Mouse (Mus musculus) midbrain, embryonic 10.5 days (tissue): ENCODE results near the gene Myo18b. TPM values are rescaled to one million over a fixed set of nuclear protein-coding genes. Genes with fewer than 3 reads are reported as not detected.

Experiments
- DNase-seq: peaks from one replicate; pipeline ENCODE4 v3.0.0-alpha.2; 2017; ENCODE audit warnings: low spot score
- H3K27ac ChIP-seq: fragments of 300-500 bp; sonication (generic); replicated peaks from 2 replicates; pipeline ENCODE4 v1.5.1; 2016; ENCODE audit warnings: mild to moderate bottlenecking
- H3K27me3 ChIP-seq: fragments of 300-500 bp; sonication (generic); 2 replicates; pipeline ENCODE4 v1.6.1; 2016; ENCODE audit warnings: low read depth, mild to moderate bottlenecking; ENCODE audit not compliant: poor library complexity, severe bottlenecking
- H3K36me3 ChIP-seq: fragments of 300-500 bp; sonication (generic); 2 replicates; pipeline ENCODE4 v1.6.1; 2016; ENCODE audit warnings: mild to moderate bottlenecking, moderate library complexity
- H3K4me1 ChIP-seq: fragments of 300-500 bp; sonication (generic); 2 replicates; pipeline ENCODE4 v1.6.1; 2016
- H3K4me3 ChIP-seq: fragments of 300-500 bp; sonication (generic); 2 replicates; pipeline ENCODE4 v1.5.1; 2016; ENCODE audit warnings: mild to moderate bottlenecking, moderate library complexity
- H3K9me3 ChIP-seq: fragments of 300-500 bp; sonication (generic); replicated peaks from 2 replicates; pipeline ENCODE4 v1.6.1; 2016; ENCODE audit warnings: mild to moderate bottlenecking
- WGBS: fragments of 180-500 bp; shearing (Covaris S2); methylation state at CpG from one replicate; pipeline ENCODE4 v1.1.7; 2016; 5-methylcytosine and 5-hydroxymethylcytosine counted together
- polyA plus RNA-seq: library from polyadenylated mRNA; unstranded; fragments of >200 nt; fragmentation: Nextera tagmentation; extraction: Ambion mirVana; gene quantifications from 2 replicates; pipeline ENCODE4 v1.2.1, GENCODE M21; 2016

Gene Myo18b
- polyA plus RNA-seq, 1 experiment from 2014 or later = 0.63 TPM

- H3K36me3 ChIP-seq = no peaks in the 10 kb centered on the region
- H3K4me3 ChIP-seq = no peak overlapping the region
- H3K4me1 ChIP-seq = peaks cover 14% of the 10 kb centered on the region; the same call in 1 of the 2 replicates
- peaks cover 7% of the 10 kb centered on the region for H3K9me3 ChIP-seq
- DNase-seq = no peak
- no peak overlapping the region for H3K27ac ChIP-seq
- H3K27me3 ChIP-seq = no peaks in the 10 kb centered on the region
Observed at GRCm38 (mm10) chr5:112708441-112708840, 187.7 kb downstream of the Myo18b start.

- H3K27me3 ChIP-seq = no peaks in the 10 kb centered on the region
- peaks cover 14% of the 10 kb centered on the region; the same call in 1 of the 2 replicates for H3K4me1 ChIP-seq
- peaks cover 7% of the 10 kb centered on the region for H3K9me3 ChIP-seq
- WGBS = 85% methylated on average over 2 of the region's 2 CpGs
- no peak overlapping the region for H3K4me3 ChIP-seq
- H3K36me3 ChIP-seq = no peaks in the 10 kb centered on the region
- no peak overlapping the region for H3K27ac ChIP-seq
- no peak for DNase-seq
Observed at GRCm38 (mm10) chr5:112707478-112707877, 188.7 kb downstream of the Myo18b start.

DNA sequence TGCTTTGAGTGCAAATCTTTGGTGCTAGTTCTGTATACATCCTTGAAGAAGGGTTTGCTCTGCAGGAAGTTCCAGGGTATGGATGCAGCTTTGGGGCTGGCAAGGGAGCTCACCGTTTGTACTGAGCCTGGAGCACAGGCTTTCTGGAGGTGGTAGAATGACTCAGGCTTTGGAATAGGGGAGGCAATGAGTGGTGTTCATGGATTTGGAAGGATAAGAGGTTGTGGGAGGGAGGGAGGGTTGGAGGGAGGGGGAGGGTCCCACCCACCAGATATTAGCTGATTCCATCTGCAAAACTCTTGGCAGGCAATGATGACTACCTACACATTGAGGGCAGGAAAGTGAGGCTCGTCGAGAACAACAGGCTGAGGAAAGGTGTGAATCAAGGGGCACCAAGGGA lies 195.4 kb downstream of the Myo18b start:
- Histone ChIP-seq H3K4me3 (no peak overlapping the region), H3K36me3 (no peaks in the 10 kb centered on the region), H3K9me3 (no peaks in the 10 kb centered on the region), H3K4me1 (no peaks in the 10 kb centered on the region), H3K27ac (no peak overlapping the region), H3K27me3 (no peaks in the 10 kb centered on the region)
- 72% methylated on average over 3 of the region's 3 CpGs for WGBS
- DNase-seq = no peak

DNA sequence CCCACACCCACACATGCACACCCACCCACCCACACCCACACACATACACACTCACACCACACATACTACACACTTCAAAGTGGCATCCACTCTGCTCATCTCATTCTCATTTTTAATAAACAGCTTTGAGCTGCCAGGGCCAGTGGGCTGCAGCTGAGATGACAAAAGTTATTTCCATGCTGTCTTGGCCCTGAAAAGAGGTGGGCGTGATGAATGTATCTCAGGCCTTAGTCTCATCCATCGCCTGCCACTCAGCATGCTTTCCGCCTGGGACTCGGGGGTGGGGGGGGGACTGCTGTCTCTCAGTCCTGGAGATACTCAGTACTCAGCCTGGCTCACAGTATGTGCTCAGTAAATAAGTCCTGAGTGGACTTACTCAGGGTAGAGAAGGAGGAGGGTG lies 199.5 kb downstream of the Myo18b start:
- Histone ChIP-seq H3K27ac (no peak overlapping the region), H3K4me1 (0 out of 2 replicates have a peak, but pooled peaks cover 3% of the 10 kb centered on the region), H3K9me3 (no peaks in the 10 kb centered on the region), H3K36me3 (no peaks in the 10 kb centered on the region), H3K27me3 (no peaks in the 10 kb centered on the region; the same call in 1 of the 2 replicates), H3K4me3 (no peak overlapping the region)
- no peak for DNase-seq
- 74% methylated on average over 4 of the region's 4 CpGs for WGBS

DNA sequence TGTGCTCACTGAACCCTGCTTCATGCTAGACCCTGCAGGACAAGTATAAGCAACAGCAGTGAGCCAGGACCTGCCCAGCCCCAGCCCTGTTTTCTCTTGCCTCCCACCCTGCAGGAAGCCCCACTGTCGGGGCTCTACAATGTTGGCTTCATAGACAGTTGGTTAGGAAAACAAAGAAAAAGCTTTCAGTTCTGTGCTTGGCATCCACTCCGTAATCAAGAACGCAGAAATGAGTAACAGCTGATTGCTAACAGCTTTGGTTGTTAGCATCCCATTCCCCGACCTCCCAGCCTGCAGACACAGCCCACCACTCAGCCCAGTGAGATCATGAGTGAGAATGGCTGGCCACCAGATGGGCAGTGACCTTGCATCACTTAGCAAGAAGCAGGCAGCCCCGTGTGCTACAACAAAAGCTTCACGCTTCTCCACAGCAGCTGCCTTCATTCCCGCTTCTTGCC lies 200.9 kb downstream of the Myo18b start:
- 68% methylated on average over 7 of the region's 7 CpGs for WGBS
- no peak for DNase-seq
- Histone ChIP-seq H3K9me3 (no peaks in the 10 kb centered on the region), H3K4me1 (0 out of 2 replicates have a peak, but pooled peaks cover 3% of the 10 kb centered on the region), H3K27me3 (no peaks in the 10 kb centered on the region; the same call in 1 of the 2 replicates), H3K27ac (no peak overlapping the region), H3K36me3 (no peaks in the 10 kb centered on the region), H3K4me3 (no peak overlapping the region)

GRCm38 (mm10) chr5:112693286-112693849 lies 202.8 kb downstream of the Myo18b start:
- Histone ChIP-seq H3K4me1 (0 out of 2 replicates have a peak, but pooled peaks cover 3% of the 10 kb centered on the region), H3K9me3 (no peaks in the 10 kb centered on the region), H3K27ac (0 out of 2 replicates have a peak overlapping the region, but pooled peaks have one; percentile 23), H3K4me3 (no peak overlapping the region), H3K27me3 (no peaks in the 10 kb centered on the region; the same call in 1 of the 2 replicates), H3K36me3 (no peaks in the 10 kb centered on the region)
- WGBS = 87% methylated on average over 18 of the region's 18 CpGs
- DNase-seq = no peak

DNA sequence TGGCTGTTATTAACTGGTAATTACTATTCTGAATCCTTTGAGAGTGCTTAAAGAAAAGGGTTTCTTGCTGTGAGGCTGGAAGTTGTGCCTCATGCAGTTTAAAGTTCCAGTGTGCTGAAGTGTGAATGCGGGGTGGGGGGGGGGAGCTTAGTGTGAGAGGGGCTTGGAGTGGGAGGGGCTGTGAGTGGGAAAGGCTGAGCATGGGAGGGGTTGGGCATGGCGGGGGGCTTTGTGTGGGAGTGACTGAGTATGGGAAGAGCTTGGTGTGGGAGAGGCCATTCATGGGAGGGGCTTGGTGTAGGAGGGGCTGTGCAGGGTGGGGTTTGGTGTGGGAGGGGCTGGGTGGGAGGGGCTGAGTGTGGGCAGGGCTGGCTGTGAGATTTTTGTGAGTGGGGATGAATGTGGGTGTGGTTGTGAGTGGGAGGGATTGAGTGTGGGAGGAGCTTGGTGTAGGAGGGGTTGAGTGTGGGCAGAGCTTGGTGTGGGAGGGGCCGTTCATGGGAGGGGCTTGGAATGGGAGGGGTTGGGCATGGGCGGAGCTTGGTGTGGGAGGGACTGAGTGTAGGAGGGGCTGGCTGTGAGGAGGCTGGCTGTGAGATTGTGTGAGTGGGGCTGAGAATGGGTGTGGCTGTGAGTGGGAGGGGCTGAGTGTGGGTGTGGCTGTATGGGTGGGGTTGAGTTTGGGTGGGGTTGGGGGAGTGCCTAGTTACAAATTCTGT lies 208.9 kb downstream of the Myo18b start:
- H3K4me3 ChIP-seq = no peak overlapping the region
- no peaks in the 10 kb centered on the region for H3K36me3 ChIP-seq
- H3K9me3 ChIP-seq = no peaks in the 10 kb centered on the region
- DNase-seq = no peak
- 0 out of 2 replicates have a peak overlapping the region, but pooled peaks have one; percentile 13 for H3K27ac ChIP-seq
- H3K4me1 ChIP-seq = peaks cover 17% of the 10 kb centered on the region
- H3K27me3 ChIP-seq = no peaks in the 10 kb centered on the region
- WGBS = 64% methylated on average over 4 of the region's 4 CpGs

DNA sequence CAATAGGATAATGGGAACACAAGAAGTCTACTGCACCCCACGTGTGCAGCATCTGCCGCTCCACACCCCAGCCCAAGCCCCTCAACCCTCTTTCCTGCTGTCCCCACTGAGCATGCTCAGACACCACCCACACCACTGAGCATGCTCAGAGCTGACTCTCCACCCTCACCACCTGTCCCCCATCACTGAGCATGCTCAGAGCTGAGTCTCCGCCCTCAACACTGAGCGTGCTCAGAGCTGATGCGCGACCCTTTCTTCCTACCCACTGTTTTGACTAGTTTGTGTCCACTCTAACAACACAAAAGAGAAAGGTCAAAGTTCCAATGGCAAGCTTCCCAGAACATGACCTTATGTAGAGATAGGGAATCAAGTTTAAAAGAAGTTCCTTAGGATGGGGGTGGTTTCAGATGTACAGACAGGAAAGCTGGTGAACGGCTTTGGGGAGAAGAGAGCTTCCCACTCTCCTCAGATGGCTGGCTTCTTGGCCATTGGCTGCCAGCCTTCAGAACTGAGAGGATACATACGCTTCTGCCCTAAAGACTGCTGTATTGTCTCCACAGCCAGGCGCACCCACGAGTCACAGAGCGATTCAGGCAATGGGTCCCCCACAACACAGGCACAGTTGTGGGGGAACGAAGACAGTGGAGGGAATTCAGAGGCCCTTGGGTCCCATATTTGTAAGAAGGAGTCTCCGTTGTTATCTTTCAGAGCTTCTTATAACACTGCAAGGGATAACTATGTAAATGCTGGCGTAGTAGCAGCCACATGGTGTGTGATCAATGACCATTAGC lies 209.7 kb downstream of the Myo18b start:
- no peak for DNase-seq
- Histone ChIP-seq H3K9me3 (no peaks in the 10 kb centered on the region), H3K27ac (peak overlapping the region; percentile 61), H3K36me3 (no peaks in the 10 kb centered on the region), H3K27me3 (no peaks in the 10 kb centered on the region), H3K4me3 (no peak overlapping the region), H3K4me1 (peaks cover 17% of the 10 kb centered on the region)
- WGBS = 78% methylated on average over 14 of the region's 14 CpGs

- Histone ChIP-seq H3K4me3 (no peak overlapping the region), H3K27ac (no peak overlapping the region), H3K27me3 (no peaks in the 10 kb centered on the region), H3K36me3 (no peaks in the 10 kb centered on the region), H3K9me3 (no peaks in the 10 kb centered on the region), H3K4me1 (no peaks in the 10 kb centered on the region)
- 85% methylated on average over 2 of the region's 2 CpGs for WGBS
- DNase-seq = no peak
Observed at GRCm38 (mm10) chr5:112679251-112679650, 216.9 kb downstream of the Myo18b start.

- no peaks in the 10 kb centered on the region for H3K36me3 ChIP-seq
- H3K9me3 ChIP-seq = no peaks in the 10 kb centered on the region
- H3K27ac ChIP-seq = no peak overlapping the region
- DNase-seq = no peak
- H3K4me3 ChIP-seq = no peak overlapping the region
- WGBS = 83% methylated on average over 4 of the region's 4 CpGs
- H3K27me3 ChIP-seq = no peaks in the 10 kb centered on the region
- H3K4me1 ChIP-seq = no peaks in the 10 kb centered on the region
Observed at GRCm38 (mm10) chr5:112678153-112678552, 218.0 kb downstream of the Myo18b start.

DNA sequence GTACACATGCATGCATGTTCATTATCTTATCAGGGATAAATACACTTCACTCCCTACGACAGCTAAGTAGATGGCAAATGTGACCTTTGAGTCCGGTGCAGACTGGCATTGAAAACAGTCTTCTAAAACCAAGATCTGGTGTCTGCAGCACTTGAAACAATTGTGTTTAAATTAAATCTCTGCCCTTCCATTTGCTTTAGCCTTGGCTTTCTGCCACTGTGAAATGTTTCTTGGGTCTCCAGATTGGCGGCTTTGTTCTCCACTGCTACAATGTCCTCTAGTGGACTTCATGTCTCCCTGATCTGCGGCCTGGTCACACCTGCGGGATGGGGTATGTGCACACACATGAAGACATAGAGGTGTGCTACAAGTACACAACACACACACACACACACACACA lies 221.4 kb downstream of the Myo18b start:
- DNase-seq = no peak
- H3K9me3 ChIP-seq = no peaks in the 10 kb centered on the region
- no peaks in the 10 kb centered on the region for H3K4me1 ChIP-seq
- WGBS = 88% methylated on average over 5 of the region's 5 CpGs
- no peaks in the 10 kb centered on the region for H3K27me3 ChIP-seq
- H3K27ac ChIP-seq = no peak overlapping the region
- no peaks in the 10 kb centered on the region for H3K36me3 ChIP-seq
- no peak overlapping the region for H3K4me3 ChIP-seq

GRCm38 (mm10) chr5:112672457-112672856 lies 223.7 kb downstream of the Myo18b start:
- no peaks in the 10 kb centered on the region for H3K9me3 ChIP-seq
- no peaks in the 10 kb centered on the region for H3K4me1 ChIP-seq
- no peak overlapping the region for H3K4me3 ChIP-seq
- no peaks in the 10 kb centered on the region for H3K36me3 ChIP-seq
- H3K27me3 ChIP-seq = no peaks in the 10 kb centered on the region
- H3K27ac ChIP-seq = no peak overlapping the region
- no peak for DNase-seq
- WGBS = 68% methylated on average over 7 of the region's 7 CpGs
